Mouse (Mus musculus): ENCODE data around the gene Ifitm5. TPM values are rescaled to one million over a fixed set of nuclear protein-coding genes. Genes with fewer than 3 reads are reported as not detected.

Gene Ifitm5
- polyA plus RNA-seq, 1 experiment from 2014 or later, result 0.60 TPM

- 3% methylated on average over 33 of the region's 33 CpGs for WGBS
- DNase-seq (ENCODE audit: low spot score) (peak; percentile 90), ATAC-seq (replicated peaks; ENCODE audit: low FRiP score) (peak; percentile 85)
- Histone ChIP-seq H3K36me3 (ENCODE audit: control insufficient read depth, insufficient read depth, low read length) (peaks cover 3% of the 10 kb centered on the region; the same call in 1 of the 2 replicates), H3K4me1 (replicated peaks; ENCODE audit: control insufficient read depth, insufficient read depth, low read length) (peaks cover 21% of the 10 kb centered on the region), H3K27ac (ENCODE audit: low read depth, low read length) (peak within 1 kb of the TSS; percentile 79), H3K9ac (ENCODE audit: low read depth, low read length) (peak within 1 kb of the TSS; percentile 83), H3K27me3 (replicated peaks; ENCODE audit: control insufficient read depth, insufficient read depth, low read length) (peaks cover 5% of the 10 kb centered on the region; the same call in 1 of the 2 replicates), H3K4me2 (peak within 1 kb of the TSS; percentile 79), H3K9me3 (ENCODE audit: control insufficient read depth, low read length) (no peaks in the 10 kb centered on the region), H3K4me3 (ENCODE audit: low read depth, low read length) (peak within 1 kb of the TSS; percentile 64)
These were observed 8.7 kb downstream of the Ifitm5 start, which contains the start of gene Pgghg for GRCm38 (mm10) chr7:140941222-140942051. Gene Pgghg (plus strand): TSS chr7:140941391.

- Histone ChIP-seq H3K4me1 (replicated peaks; ENCODE audit: control insufficient read depth, insufficient read depth, low read length) (peaks cover 16% of the 10 kb centered on the region), H3K27me3 (replicated peaks; ENCODE audit: control insufficient read depth, insufficient read depth, low read length) (peaks cover 5% of the 10 kb centered on the region; the same call in 1 of the 2 replicates), H3K4me2 (no peak overlapping the region), H3K4me3 (ENCODE audit: low read depth, low read length) (no peak overlapping the region), H3K9ac (ENCODE audit: low read depth, low read length) (no peak overlapping the region), H3K36me3 (ENCODE audit: control insufficient read depth, insufficient read depth, low read length) (no peaks in the 10 kb centered on the region), H3K27ac (ENCODE audit: low read depth, low read length) (no peak overlapping the region), H3K9me3 (ENCODE audit: control insufficient read depth, low read length) (no peaks in the 10 kb centered on the region)
- 39% methylated on average over 8 of the region's 8 CpGs for WGBS
- peak; percentile 32 for DNase-seq (ENCODE audit: low spot score)
- no peak for ATAC-seq (replicated peaks; ENCODE audit: low FRiP score)
These were observed 10.4 kb downstream of the Ifitm5 start for GRCm38 (mm10) chr7:140939669-140940171.

GRCm38 (mm10) chr7:140938896-140939295 is 11.2 kb downstream of the Ifitm5 start:
- no peak overlapping the region for H3K4me2 ChIP-seq
- DNase-seq (ENCODE audit: low spot score) (no peak), ATAC-seq (replicated peaks; ENCODE audit: low FRiP score) (no peak)
- no peak overlapping the region; the same call in 1 of the 2 replicates for H3K27ac ChIP-seq (ENCODE audit: low read depth, low read length)
- no peak overlapping the region for H3K4me3 ChIP-seq (ENCODE audit: low read depth, low read length)
- H3K9ac ChIP-seq (ENCODE audit: low read depth, low read length), result no peak overlapping the region
- H3K4me1 ChIP-seq (replicated peaks; ENCODE audit: control insufficient read depth, insufficient read depth, low read length), result peaks cover 16% of the 10 kb centered on the region
- 25% methylated on average over 2 of the region's 2 CpGs for WGBS
- H3K9me3 ChIP-seq (ENCODE audit: control insufficient read depth, low read length), result no peaks in the 10 kb centered on the region
- no peaks in the 10 kb centered on the region for H3K36me3 ChIP-seq (ENCODE audit: control insufficient read depth, insufficient read depth, low read length)
- H3K27me3 ChIP-seq (replicated peaks; ENCODE audit: control insufficient read depth, insufficient read depth, low read length), result peaks cover 5% of the 10 kb centered on the region; the same call in 1 of the 2 replicates

GRCm38 (mm10) chr7:140938436-140938835 is 11.7 kb downstream of the Ifitm5 start:
- no peak overlapping the region for H3K27ac ChIP-seq (ENCODE audit: low read depth, low read length)
- no peak overlapping the region for H3K4me2 ChIP-seq
- H3K4me1 ChIP-seq (replicated peaks; ENCODE audit: control insufficient read depth, insufficient read depth, low read length), result peaks cover 16% of the 10 kb centered on the region
- no peak overlapping the region for H3K4me3 ChIP-seq (ENCODE audit: low read depth, low read length)
- DNase-seq (ENCODE audit: low spot score) (peak; percentile 34), ATAC-seq (replicated peaks; ENCODE audit: low FRiP score) (no peak)
- H3K9me3 ChIP-seq (ENCODE audit: control insufficient read depth, low read length), result no peaks in the 10 kb centered on the region
- no peak overlapping the region for H3K9ac ChIP-seq (ENCODE audit: low read depth, low read length)
- peaks cover 5% of the 10 kb centered on the region; the same call in 1 of the 2 replicates for H3K27me3 ChIP-seq (replicated peaks; ENCODE audit: control insufficient read depth, insufficient read depth, low read length)
- H3K36me3 ChIP-seq (ENCODE audit: control insufficient read depth, insufficient read depth, low read length), result no peaks in the 10 kb centered on the region
- WGBS, result 32% methylated on average over 3 of the region's 3 CpGs

GRCm38 (mm10) chr7:140927181-140927580 is 22.9 kb downstream of the Ifitm5 start:
- Histone ChIP-seq H3K9ac (ENCODE audit: low read depth, low read length) (no peak overlapping the region), H3K4me2 (no peak overlapping the region), H3K4me3 (ENCODE audit: low read depth, low read length) (no peak overlapping the region), H3K36me3 (ENCODE audit: control insufficient read depth, insufficient read depth, low read length) (no peaks in the 10 kb centered on the region), H3K9me3 (ENCODE audit: control insufficient read depth, low read length) (no peaks in the 10 kb centered on the region), H3K27ac (ENCODE audit: low read depth, low read length) (no peak overlapping the region), H3K27me3 (replicated peaks; ENCODE audit: control insufficient read depth, insufficient read depth, low read length) (peaks cover 31% of the 10 kb centered on the region), H3K4me1 (replicated peaks; ENCODE audit: control insufficient read depth, insufficient read depth, low read length) (peaks cover 5% of the 10 kb centered on the region; the same call in 1 of the 2 replicates)
- DNase-seq (ENCODE audit: low spot score) (no peak), ATAC-seq (replicated peaks; ENCODE audit: low FRiP score) (no peak)
- 72% methylated on average over 6 of the region's 6 CpGs for WGBS

DNA sequence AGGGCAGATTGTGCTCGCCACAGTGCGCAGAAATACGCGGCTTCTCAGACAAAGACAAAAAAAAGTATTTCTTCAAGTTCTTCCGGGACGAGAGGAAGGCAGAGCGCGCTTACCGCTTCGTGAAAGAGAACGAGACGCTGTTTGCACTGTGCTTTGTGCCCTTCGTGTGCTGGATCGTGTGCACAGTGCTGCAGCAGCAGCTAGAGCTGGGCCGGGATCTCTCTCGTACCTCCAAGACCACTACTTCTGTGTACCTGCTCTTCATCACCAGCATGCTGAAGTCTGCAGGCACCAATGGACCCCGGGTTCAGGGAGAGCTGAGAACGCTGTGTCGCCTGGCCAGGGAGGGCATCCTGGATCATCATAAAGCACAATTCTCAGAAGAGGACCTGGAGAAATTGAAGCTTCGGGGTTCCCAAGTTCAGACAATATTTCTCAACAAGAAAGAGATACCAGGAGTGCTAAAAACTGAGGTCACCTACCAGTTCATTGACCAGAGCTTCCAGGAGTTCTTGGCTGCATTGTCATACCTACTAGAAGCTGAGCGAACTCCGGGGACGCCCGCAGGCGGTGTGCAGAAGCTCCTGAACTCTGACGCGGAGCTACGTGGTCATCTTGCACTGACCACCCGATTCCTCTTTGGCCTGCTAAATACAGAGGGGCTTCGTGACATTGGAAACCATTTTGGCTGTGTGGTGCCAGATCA is 26.9 kb downstream of the Ifitm5 start:
- Histone ChIP-seq H3K9me3 (ENCODE audit: control insufficient read depth, low read length) (no peaks in the 10 kb centered on the region), H3K9ac (ENCODE audit: low read depth, low read length) (no peak overlapping the region), H3K4me3 (ENCODE audit: low read depth, low read length) (peak overlapping the region; percentile 37), H3K4me1 (replicated peaks; ENCODE audit: control insufficient read depth, insufficient read depth, low read length) (peaks cover 9% of the 10 kb centered on the region; the same call in 1 of the 2 replicates), H3K27ac (ENCODE audit: low read depth, low read length) (no peak overlapping the region), H3K4me2 (peak overlapping the region; percentile 75), H3K27me3 (replicated peaks; ENCODE audit: control insufficient read depth, insufficient read depth, low read length) (peaks cover 55% of the 10 kb centered on the region), H3K36me3 (ENCODE audit: control insufficient read depth, insufficient read depth, low read length) (no peaks in the 10 kb centered on the region)
- WGBS, result 27% methylated on average over 30 of the region's 30 CpGs
- ATAC-seq (replicated peaks; ENCODE audit: low FRiP score) (no peak), DNase-seq (ENCODE audit: low spot score) (no peak)

DNA sequence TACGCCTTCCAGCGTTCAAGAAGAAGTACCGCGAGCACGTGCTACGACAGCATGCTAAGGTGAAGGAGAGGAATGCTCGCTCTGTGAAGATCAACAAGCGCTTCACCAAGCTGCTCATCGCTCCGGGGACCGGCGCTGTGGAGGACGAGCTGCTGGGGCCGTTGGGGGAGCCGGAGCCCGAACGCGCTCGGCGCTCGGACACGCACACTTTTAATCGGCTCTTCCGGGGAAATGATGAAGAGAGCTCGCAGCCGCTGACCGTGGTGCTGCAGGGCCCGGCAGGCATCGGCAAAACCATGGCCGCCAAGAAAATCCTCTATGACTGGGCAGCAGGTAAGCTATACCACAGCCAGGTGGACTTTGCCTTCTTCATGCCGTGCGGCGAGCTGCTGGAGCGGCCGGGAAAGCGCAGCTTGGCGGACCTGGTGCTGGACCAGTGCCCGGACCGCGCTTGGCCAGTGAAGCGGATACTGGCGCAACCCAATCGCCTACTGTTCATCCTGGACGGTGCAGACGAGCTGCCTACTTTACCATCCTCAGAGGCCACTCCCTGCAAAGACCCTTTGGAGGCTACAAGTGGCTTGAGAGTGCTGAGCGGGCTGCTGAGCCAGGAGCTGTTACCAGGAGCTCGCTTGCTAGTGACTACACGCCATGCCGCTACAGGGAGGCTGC is 27.6 kb downstream of the Ifitm5 start:
- peaks cover 55% of the 10 kb centered on the region for H3K27me3 ChIP-seq (replicated peaks; ENCODE audit: control insufficient read depth, insufficient read depth, low read length)
- no peak overlapping the region for H3K27ac ChIP-seq (ENCODE audit: low read depth, low read length)
- ATAC-seq (replicated peaks; ENCODE audit: low FRiP score), result peak; percentile 29; the same call in 1 of the 2 replicates
- H3K9ac ChIP-seq (ENCODE audit: low read depth, low read length), result no peak overlapping the region
- DNase-seq (ENCODE audit: low spot score), result no peak
- H3K9me3 ChIP-seq (ENCODE audit: control insufficient read depth, low read length), result no peaks in the 10 kb centered on the region
- peaks cover 9% of the 10 kb centered on the region; the same call in 1 of the 2 replicates for H3K4me1 ChIP-seq (replicated peaks; ENCODE audit: control insufficient read depth, insufficient read depth, low read length)
- peak overlapping the region; percentile 75 for H3K4me2 ChIP-seq
- no peaks in the 10 kb centered on the region for H3K36me3 ChIP-seq (ENCODE audit: control insufficient read depth, insufficient read depth, low read length)
- 2% methylated on average over 49 of the region's 49 CpGs for WGBS
- peak overlapping the region; percentile 37 for H3K4me3 ChIP-seq (ENCODE audit: low read depth, low read length)
